Mouse (Mus musculus): ENCODE data around the gene Nfic. TPM values are rescaled to one million over a fixed set of nuclear protein-coding genes. Genes with fewer than 3 reads are reported as not detected.

Gene Nfic
- polyA plus RNA-seq, 1 experiment from 2014 or later, result 29.2 TPM

DNA sequence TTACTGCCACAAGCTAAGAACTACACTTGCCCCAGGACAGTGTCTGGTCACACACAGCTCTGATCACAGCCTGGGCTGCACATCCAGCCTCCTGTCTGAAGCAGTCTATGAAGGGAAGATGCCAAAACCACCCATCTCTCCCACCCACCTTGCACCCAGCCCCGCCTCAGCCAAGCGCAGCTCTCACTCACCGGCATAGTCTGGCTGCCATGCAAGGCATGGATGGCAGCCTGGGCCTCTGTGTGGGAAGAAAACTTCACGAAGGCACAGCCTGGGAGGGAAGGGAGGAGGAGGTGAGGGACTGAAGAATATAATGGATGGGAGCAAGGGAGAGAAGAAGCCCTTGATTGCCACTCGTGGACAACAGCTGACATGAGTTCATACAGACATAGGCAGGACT lies 13.8 kb upstream of the Nfic start:
- H3K9ac ChIP-seq (ENCODE audit: low read depth, low read length), result no peak overlapping the region
- H3K36me3 ChIP-seq (ENCODE audit: control insufficient read depth, insufficient read depth), result no peaks in the 10 kb centered on the region
- no peak for TF ChIP-seq CTCF (IDR thresholded peaks at IDR 0.05; ENCODE audit: low read depth)
- 78% methylated on average over 5 of the region's 5 CpGs for WGBS
- H3K9me3 ChIP-seq (ENCODE audit: control insufficient read depth), result no peaks in the 10 kb centered on the region
- H3K27me3 ChIP-seq (replicated peaks; ENCODE audit: control insufficient read depth, insufficient read depth, low read length), result peaks cover 33% of the 10 kb centered on the region
- ATAC-seq, result no peak
- H3K27ac ChIP-seq (ENCODE audit: low read depth, low read length), result no peak overlapping the region
- no peak overlapping the region for H3K4me3 ChIP-seq (ENCODE audit: low read depth, low read length)
- peaks cover 2% of the 10 kb centered on the region for H3K4me1 ChIP-seq (replicated peaks; ENCODE audit: control insufficient read depth, insufficient read depth, low read length)
- no peak overlapping the region for H3K4me2 ChIP-seq (replicated peaks; ENCODE audit: low read depth)

DNA sequence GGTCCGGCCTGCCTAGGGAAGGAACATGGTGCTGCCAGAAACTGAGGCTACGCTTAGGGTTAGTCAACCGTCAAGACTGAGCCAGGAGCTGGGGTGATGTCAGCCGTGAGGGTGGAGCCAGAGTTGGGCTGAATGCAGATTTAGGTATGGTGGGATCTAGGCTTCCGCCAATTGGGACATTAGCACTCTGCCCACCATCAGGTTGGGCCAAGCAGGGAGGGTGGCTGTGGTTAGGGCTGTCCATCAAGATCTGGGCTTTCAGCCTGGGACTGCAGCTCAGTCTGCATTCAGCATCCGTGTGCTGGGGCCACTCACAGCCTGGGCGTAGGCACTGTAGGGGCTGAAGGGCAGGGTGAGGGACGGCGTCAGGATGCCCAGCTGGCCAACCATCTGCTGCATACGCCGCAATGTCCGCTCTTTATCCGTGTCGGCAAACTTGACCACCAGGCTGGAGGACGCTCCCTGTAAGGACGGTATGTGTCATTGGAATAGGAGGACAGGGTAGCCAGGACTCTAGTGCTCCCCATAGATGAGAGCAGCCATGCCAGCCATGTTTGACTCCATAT lies 12.3 kb upstream of the Nfic start:
- no peak for TF ChIP-seq CTCF (IDR thresholded peaks at IDR 0.05; ENCODE audit: low read depth)
- Histone ChIP-seq H3K27me3 (replicated peaks; ENCODE audit: control insufficient read depth, insufficient read depth, low read length) (peaks cover 29% of the 10 kb centered on the region), H3K27ac (ENCODE audit: low read depth, low read length) (no peak overlapping the region), H3K9ac (ENCODE audit: low read depth, low read length) (no peak overlapping the region), H3K36me3 (ENCODE audit: control insufficient read depth, insufficient read depth) (no peaks in the 10 kb centered on the region), H3K4me2 (replicated peaks; ENCODE audit: low read depth) (no peak overlapping the region), H3K4me3 (ENCODE audit: low read depth, low read length) (no peak overlapping the region), H3K9me3 (ENCODE audit: control insufficient read depth) (no peaks in the 10 kb centered on the region), H3K4me1 (replicated peaks; ENCODE audit: control insufficient read depth, insufficient read depth, low read length) (peaks cover 4% of the 10 kb centered on the region)
- ATAC-seq, result no peak
- WGBS, result 85% methylated on average over 16 of the region's 16 CpGs

DNA sequence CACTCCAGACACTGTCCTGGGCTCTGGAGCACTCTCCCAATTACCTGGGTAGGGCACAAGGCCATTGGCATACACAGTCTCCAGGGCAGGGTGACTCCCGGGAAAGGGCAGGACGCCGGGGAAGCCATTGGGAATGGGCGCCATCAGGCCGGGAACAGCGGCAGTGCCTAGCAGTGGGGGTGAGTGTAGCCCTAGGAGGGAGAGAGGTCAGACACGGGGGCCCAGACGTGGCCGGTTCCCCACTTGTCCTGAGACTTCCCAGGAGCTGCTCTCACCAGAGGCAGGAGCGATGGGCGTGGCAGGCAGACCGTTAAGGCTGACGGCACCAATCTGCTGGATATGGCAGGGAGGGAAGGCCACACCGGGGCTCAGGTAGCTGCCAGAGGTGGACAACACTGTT lies 11.4 kb upstream of the Nfic start:
- Histone ChIP-seq H3K27ac (ENCODE audit: low read depth, low read length) (no peak overlapping the region), H3K9me3 (ENCODE audit: control insufficient read depth) (no peaks in the 10 kb centered on the region), H3K36me3 (ENCODE audit: control insufficient read depth, insufficient read depth) (no peaks in the 10 kb centered on the region), H3K27me3 (replicated peaks; ENCODE audit: control insufficient read depth, insufficient read depth, low read length) (peaks cover 34% of the 10 kb centered on the region), H3K9ac (ENCODE audit: low read depth, low read length) (no peak overlapping the region), H3K4me2 (replicated peaks; ENCODE audit: low read depth) (no peak overlapping the region), H3K4me3 (ENCODE audit: low read depth, low read length) (no peak overlapping the region), H3K4me1 (replicated peaks; ENCODE audit: control insufficient read depth, insufficient read depth, low read length) (peaks cover 4% of the 10 kb centered on the region)
- 49% methylated on average over 14 of the region's 14 CpGs for WGBS
- ATAC-seq, result no peak
- no peak for TF ChIP-seq CTCF (IDR thresholded peaks at IDR 0.05; ENCODE audit: low read depth)

DNA sequence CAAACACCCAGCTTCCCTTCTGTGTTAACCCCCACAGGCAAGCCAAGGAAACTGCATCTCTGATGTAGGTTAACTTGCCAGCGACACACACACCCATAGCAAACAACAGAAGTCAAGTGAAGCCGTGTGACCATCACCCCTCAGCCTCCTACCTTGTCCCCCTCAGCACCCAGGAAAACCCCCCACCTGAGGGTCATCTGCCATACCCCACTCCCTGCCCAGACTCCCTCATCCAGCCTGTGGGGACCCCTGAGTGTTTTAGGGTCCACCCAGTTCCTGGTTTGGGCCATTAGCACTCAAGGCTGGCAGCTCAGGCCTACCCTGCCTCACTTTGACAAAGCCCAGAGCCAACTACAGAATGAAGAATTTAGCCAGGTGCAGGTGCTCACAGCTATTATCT lies 10.6 kb upstream of the Nfic start:
- Histone ChIP-seq H3K9me3 (ENCODE audit: control insufficient read depth) (no peaks in the 10 kb centered on the region), H3K4me3 (ENCODE audit: low read depth, low read length) (no peak overlapping the region), H3K27me3 (replicated peaks; ENCODE audit: control insufficient read depth, insufficient read depth, low read length) (peaks cover 40% of the 10 kb centered on the region), H3K36me3 (ENCODE audit: control insufficient read depth, insufficient read depth) (no peaks in the 10 kb centered on the region), H3K4me1 (replicated peaks; ENCODE audit: control insufficient read depth, insufficient read depth, low read length) (peaks cover 4% of the 10 kb centered on the region), H3K9ac (ENCODE audit: low read depth, low read length) (no peak overlapping the region), H3K4me2 (replicated peaks; ENCODE audit: low read depth) (no peak overlapping the region), H3K27ac (ENCODE audit: low read depth, low read length) (no peak overlapping the region)
- no peak for TF ChIP-seq CTCF (IDR thresholded peaks at IDR 0.05; ENCODE audit: low read depth)
- ATAC-seq, result no peak
- WGBS, result 77% methylated on average over 2 of the region's 2 CpGs

DNA sequence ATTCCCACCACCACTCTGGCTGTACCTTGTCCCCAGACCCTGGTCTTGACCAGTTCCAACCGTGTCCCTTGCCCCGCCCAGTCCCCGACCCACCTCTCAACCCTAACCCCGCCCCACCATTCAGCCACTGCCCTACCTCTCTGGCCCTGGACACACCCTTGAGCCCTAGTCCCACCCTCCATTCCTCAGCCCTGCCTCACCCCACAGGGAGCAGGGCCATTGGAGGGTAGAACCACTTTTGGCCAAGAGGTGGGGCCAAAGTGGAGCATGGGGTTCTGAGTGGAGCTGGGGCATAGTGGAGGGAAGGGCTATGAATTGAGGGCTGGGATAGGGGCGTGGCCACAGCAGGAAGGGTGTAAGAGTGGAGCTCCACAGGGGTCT lies 9.8 kb upstream of the Nfic start:
- peaks cover 41% of the 10 kb centered on the region for H3K27me3 ChIP-seq (replicated peaks; ENCODE audit: control insufficient read depth, insufficient read depth, low read length)
- no peak overlapping the region for H3K27ac ChIP-seq (ENCODE audit: low read depth, low read length)
- peaks cover 4% of the 10 kb centered on the region for H3K4me1 ChIP-seq (replicated peaks; ENCODE audit: control insufficient read depth, insufficient read depth, low read length)
- H3K9ac ChIP-seq (ENCODE audit: low read depth, low read length), result no peak overlapping the region
- H3K36me3 ChIP-seq (ENCODE audit: control insufficient read depth, insufficient read depth), result no peaks in the 10 kb centered on the region
- no peak overlapping the region for H3K4me3 ChIP-seq (ENCODE audit: low read depth, low read length)
- peak; percentile 25; the same call in 1 of the 2 replicates for ATAC-seq
- WGBS, result 3% methylated on average over 5 of the region's 5 CpGs
- no peaks in the 10 kb centered on the region for H3K9me3 ChIP-seq (ENCODE audit: control insufficient read depth)
- H3K4me2 ChIP-seq (replicated peaks; ENCODE audit: low read depth), result peak overlapping the region; percentile 57; the same call in 1 of the 2 replicates
- TF ChIP-seq CTCF (IDR thresholded peaks at IDR 0.05; ENCODE audit: low read depth), result peak; percentile 19; the same call in 1 of the 2 replicates

DNA sequence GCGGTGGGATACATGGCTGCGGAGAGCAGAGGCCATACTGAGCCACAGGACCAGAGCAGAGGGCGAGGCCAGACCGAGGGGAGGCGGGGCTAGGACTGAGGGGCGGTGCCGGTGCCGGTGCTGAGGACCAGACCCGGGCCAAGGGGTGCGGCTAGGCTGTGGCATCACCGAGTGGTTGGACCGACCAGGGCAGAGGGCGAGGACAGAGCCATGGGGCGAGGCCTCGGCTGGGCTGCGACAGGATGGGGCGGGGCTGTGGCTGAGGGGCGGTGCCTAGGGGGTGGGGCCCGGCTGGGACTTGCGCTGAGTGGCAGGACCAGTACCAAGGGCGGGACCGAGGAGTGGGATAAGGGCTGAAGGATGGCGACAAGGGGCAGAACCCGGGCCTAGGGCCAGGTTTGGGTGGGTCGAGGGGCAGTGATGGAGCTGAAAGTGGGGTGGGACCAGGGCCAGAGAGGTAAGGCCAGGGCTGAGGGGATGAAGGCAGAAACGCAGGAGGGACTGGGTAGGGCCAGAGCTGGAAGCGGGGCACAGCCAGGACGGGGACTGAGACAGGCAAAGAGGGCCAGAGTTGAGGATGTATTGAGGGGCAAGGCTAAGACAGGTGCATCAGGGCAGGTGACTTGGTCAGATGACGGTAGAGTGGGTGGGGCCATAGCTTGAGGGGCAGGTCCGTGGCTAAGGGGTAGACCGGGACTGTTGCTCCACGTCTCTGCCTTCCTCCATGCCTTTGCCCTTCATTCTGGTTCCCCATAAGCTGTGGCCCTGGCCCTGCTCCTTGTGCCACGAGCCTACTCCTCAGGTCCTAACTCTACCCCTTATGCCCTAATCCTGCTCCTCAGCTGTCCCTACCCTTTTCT lies 9.2 kb upstream of the Nfic start:
- Histone ChIP-seq H3K4me2 (replicated peaks; ENCODE audit: low read depth) (peak overlapping the region; percentile 57), H3K9ac (ENCODE audit: low read depth, low read length) (no peak overlapping the region), H3K4me1 (replicated peaks; ENCODE audit: control insufficient read depth, insufficient read depth, low read length) (peaks cover 4% of the 10 kb centered on the region), H3K27me3 (replicated peaks; ENCODE audit: control insufficient read depth, insufficient read depth, low read length) (peaks cover 47% of the 10 kb centered on the region), H3K9me3 (ENCODE audit: control insufficient read depth) (no peaks in the 10 kb centered on the region), H3K36me3 (ENCODE audit: control insufficient read depth, insufficient read depth) (no peaks in the 10 kb centered on the region), H3K27ac (ENCODE audit: low read depth, low read length) (no peak overlapping the region), H3K4me3 (ENCODE audit: low read depth, low read length) (peak overlapping the region; percentile 24)
- no peak for TF ChIP-seq CTCF (IDR thresholded peaks at IDR 0.05; ENCODE audit: low read depth)
- ATAC-seq, result peak; percentile 89
- WGBS, result under 1% methylated on average over 31 of the region's 33 CpGs
